Mouse (Mus musculus): ENCODE data around the gene Olfr548-ps1.
"Not testable (repeated sequence)": the region's sequence is repeated elsewhere in the genome, so short reads cannot be mapped to it uniquely, and the experiment has no call there.

The Olfr548-ps1 gene

GRCm38 (mm10) chr7:102540596-102540995 is at the start of gene Olfr548-ps1:
Olfr548-ps1 (plus strand) TSS chr7:102540896.
- no peak for DNase-seq (ENCODE audit: low read depth)

- DNase-seq (ENCODE audit: low read depth): not testable (repeated sequence)
These were observed 46.3 kb upstream of the Olfr548-ps1 start for GRCm38 (mm10) chr7:102494416-102494815.

GRCm38 (mm10) chr7:102499473-102499872 is 41.2 kb upstream of the Olfr548-ps1 start, which contains the start of gene Olfr545:
Olfr545 (minus strand) TSS chr7:102499573.
- DNase-seq (ENCODE audit: low read depth): no peak

- no peak for DNase-seq (ENCODE audit: low read depth)
These were observed 38.7 kb upstream of the Olfr548-ps1 start for GRCm38 (mm10) chr7:102501986-102502385.

GRCm38 (mm10) chr7:102506848-102507247 is 33.8 kb upstream of the Olfr548-ps1 start:
- DNase-seq (ENCODE audit: low read depth): peak; percentile 80

- no peak for DNase-seq (ENCODE audit: low read depth)
These were observed 32.6 kb upstream of the Olfr548-ps1 start for GRCm38 (mm10) chr7:102508066-102508465.

- no peak for DNase-seq (ENCODE audit: low read depth)
These were observed 32.0 kb upstream of the Olfr548-ps1 start for GRCm38 (mm10) chr7:102508666-102509065.

GRCm38 (mm10) chr7:102509726-102510125 is 31.0 kb upstream of the Olfr548-ps1 start:
- DNase-seq (ENCODE audit: low read depth): no peak

GRCm38 (mm10) chr7:102511927-102512326 is 28.8 kb upstream of the Olfr548-ps1 start:
- no peak for DNase-seq (ENCODE audit: low read depth)

GRCm38 (mm10) chr7:102512814-102513435 is 27.8 kb upstream of the Olfr548-ps1 start:
- peak; percentile 79 for DNase-seq (ENCODE audit: low read depth)

- no peak for DNase-seq (ENCODE audit: low read depth)
These were observed 26.6 kb upstream of the Olfr548-ps1 start for GRCm38 (mm10) chr7:102514144-102514543.

GRCm38 (mm10) chr7:102516261-102517050 is 24.2 kb upstream of the Olfr548-ps1 start:
- DNase-seq (ENCODE audit: low read depth): no peak

- no peak for DNase-seq (ENCODE audit: low read depth)
These were observed 23.7 kb upstream of the Olfr548-ps1 start for GRCm38 (mm10) chr7:102517051-102517335.

- no peak for DNase-seq (ENCODE audit: low read depth)
These were observed 11.6 kb upstream of the Olfr548-ps1 start for GRCm38 (mm10) chr7:102529052-102529451.

GRCm38 (mm10) chr7:102534449-102534848 is 6.2 kb upstream of the Olfr548-ps1 start, which contains the start of gene Olfr547:
Olfr547 (plus strand) TSS chr7:102534749.
- DNase-seq (ENCODE audit: low read depth): no peak

GRCm38 (mm10) chr7:102541251-102541650 is 555 bp downstream of the Olfr548-ps1 start:
- no peak for DNase-seq (ENCODE audit: low read depth)

- no peak for DNase-seq (ENCODE audit: low read depth)
These were observed 8.9 kb downstream of the Olfr548-ps1 start, which contains the start of gene Olfr549 for GRCm38 (mm10) chr7:102549570-102549969. Olfr549 (plus strand) TSS chr7:102549870.

GRCm38 (mm10) chr7:102553279-102553678 is 12.6 kb downstream of the Olfr548-ps1 start:
- DNase-seq (ENCODE audit: low read depth): no peak

- DNase-seq (ENCODE audit: low read depth): peak; percentile 89
These were observed 24.6 kb downstream of the Olfr548-ps1 start, which contains the start of gene Trim21 for GRCm38 (mm10) chr7:102564999-102565997. Trim21 (minus strand) TSS chr7:102565486.

- no peak for DNase-seq (ENCODE audit: low read depth)
These were observed 25.5 kb downstream of the Olfr548-ps1 start for GRCm38 (mm10) chr7:102566219-102566618.

- DNase-seq (ENCODE audit: low read depth): no peak
These were observed 30.4 kb downstream of the Olfr548-ps1 start, which contains the start of gene Olfr550 for GRCm38 (mm10) chr7:102571142-102571541. Olfr550 (plus strand) TSS chr7:102571442.
